Mouse (Mus musculus) neutrophil, adult 5-6 weeks (primary cell): ENCODE measurements around the gene Col17a1. TPM values are rescaled to one million over a fixed set of nuclear protein-coding genes. Genes with fewer than 3 reads are reported as not detected.

Experiments used
- ATAC-seq: fragments of 151-379, 151-347 bp; 2 replicates; pipeline ENCODE4 v1.8.0; 2017; ENCODE audit warnings: mild to moderate bottlenecking, moderate TSS enrichment; ENCODE audit not compliant: insufficient number of reproducible peaks, poor library complexity, low FRiP score, severe bottlenecking; ENCODE audit errors: extremely low read depth
- total RNA-seq: library from RNA; stranded (forward); fragments of 200-1000 nt; gene quantifications from 2 replicates; pipeline ENCODE4 v1.2.3, GENCODE M21; 2017

Col17a1 gene
- total RNA-seq, 1 experiment from 2014 or later: not detected

DNA sequence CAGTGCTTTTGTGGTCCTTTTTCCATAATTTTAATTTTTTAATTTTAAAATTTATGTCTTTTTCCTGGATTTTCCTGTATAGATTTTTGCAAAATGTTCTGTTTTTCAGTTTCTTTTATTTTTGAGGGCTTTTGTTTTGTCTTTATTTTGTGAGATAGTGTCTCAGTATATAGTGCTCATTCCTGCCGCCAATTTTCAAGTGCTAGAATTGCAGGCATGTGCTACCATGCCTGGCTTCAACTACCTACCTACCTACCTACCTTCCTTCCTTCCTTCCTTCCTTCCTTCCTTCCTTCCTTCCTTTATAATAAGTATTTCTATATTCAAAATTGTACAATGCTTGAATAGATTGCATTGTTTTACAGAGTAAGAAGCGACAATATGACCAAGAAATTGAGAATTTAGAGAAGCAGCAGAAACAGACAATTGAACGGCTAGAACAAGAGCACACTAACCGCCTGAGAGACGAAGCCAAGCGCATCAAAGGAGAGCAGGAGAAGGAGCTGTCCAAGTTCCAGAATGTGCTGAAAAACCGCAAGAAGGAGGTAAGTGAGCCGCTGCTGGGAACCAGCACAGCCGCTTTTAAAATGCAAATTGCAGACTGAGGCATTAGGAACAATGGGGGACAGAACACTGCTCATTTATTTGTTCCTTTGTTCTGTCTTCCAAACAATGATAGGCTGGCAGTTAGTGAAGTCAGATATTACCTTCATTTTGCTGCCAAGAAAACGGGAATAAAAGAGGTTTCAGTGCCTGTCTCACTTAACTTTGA lies 66.8 kb downstream of the Col17a1 start:
- ATAC-seq: no peak

DNA sequence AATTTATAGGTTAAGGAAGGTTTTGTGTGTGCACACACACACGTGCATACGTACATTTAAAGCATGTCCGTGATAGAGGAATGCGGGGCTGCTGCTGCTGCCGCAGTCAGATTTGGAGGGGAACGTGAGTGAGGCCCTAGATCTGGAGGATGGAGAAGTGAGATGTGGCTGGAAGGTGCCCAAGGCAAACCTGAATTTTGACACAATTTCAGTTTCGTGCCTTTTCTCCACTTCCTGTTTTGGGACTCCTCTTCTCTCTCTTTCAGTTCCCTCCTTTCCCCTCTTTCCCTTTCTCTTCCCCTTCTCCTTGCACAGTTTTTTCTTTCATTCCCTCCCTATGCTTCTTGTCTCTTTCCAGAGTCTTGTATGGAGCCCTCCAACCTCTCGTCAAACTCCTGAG lies 70.4 kb downstream of the Col17a1 start:
- no peak for ATAC-seq

GRCm38 (mm10) chr19:47613442-47613841 lies 78.5 kb downstream of the Col17a1 start:
- no peak for ATAC-seq

DNA sequence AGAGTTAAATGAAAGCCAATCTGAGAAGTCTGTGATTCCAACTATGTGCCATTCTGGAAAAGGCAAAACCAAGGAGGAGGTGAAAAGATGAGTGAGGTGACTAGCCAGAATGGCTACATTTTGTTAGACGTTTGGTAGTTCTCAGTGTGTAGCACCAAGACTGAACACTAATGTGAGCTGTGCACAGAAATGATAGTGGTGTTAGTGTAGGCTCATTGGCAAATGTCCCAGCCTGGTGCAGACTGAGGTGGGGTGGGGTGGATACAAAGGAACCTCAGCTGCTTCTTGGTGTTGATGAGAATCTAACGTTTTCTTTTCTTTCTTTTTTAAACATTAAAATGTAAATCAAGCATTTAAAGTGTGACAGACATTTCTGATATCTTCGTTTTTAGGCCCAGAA lies 83.4 kb downstream of the Col17a1 start:
- ATAC-seq: no peak

Other genes with a start within 250 kb of the Col17a1 start
- 17.8 and 24.0 TPM in 2 replicates for gene Sh3pxd2a, start 227.7 kb downstream of the Col17a1 start, total RNA-seq
- 25.0 and 26.6 TPM in 2 replicates for gene Stn1, start 154.6 kb downstream of the Col17a1 start, total RNA-seq
- gene Slk, start 112.4 kb downstream of the Col17a1 start, total RNA-seq: 165 and 167 TPM in 2 replicates
- gene Sfr1, start 39.6 kb upstream of the Col17a1 start, total RNA-seq: 128 and 139 TPM in 2 replicates
- 117 and 147 TPM in 2 replicates for gene Gsto1, start 162.9 kb upstream of the Col17a1 start, total RNA-seq
- 1.9 TPM in 1 of 2 replicates, not detected in the other for gene Gsto2, start 173.4 kb upstream of the Col17a1 start, total RNA-seq
- 0.23 and 0.49 TPM in 2 replicates for gene Cfap43, start 227.2 kb upstream of the Col17a1 start, total RNA-seq
- 74.8 and 79.2 TPM in 2 replicates for gene Itprip, start 227.2 kb upstream of the Col17a1 start, total RNA-seq
- gene Cfap58, start 245.6 kb upstream of the Col17a1 start, total RNA-seq: not detected in 2 replicates